Mouse (Mus musculus) cerebellum, adult 2 months (tissue): ENCODE results near the gene Hif3a.
"Not testable (repeated sequence)": the region's sequence is repeated elsewhere in the genome, so short reads cannot be mapped to it uniquely, and the experiment has no call there.

Experiments used
- CTCF ChIP-seq: fragments of 200-500 bp; IDR thresholded peaks from 2 replicates; pipeline ENCODE4 v1.5.1; 2011; ENCODE audit warnings: low read depth, mild to moderate bottlenecking, control low read depth, low read length, moderate library complexity, borderline replicate concordance; ENCODE audit not compliant: insufficient read depth
- POLR2A ChIP-seq: fragments of 200-500 bp; IDR thresholded peaks from 2 replicates; pipeline ENCODE4 v1.6.1; 2011; ENCODE audit warnings: low read length, control low read depth, borderline replicate concordance; ENCODE audit not compliant: insufficient read depth

DNA sequence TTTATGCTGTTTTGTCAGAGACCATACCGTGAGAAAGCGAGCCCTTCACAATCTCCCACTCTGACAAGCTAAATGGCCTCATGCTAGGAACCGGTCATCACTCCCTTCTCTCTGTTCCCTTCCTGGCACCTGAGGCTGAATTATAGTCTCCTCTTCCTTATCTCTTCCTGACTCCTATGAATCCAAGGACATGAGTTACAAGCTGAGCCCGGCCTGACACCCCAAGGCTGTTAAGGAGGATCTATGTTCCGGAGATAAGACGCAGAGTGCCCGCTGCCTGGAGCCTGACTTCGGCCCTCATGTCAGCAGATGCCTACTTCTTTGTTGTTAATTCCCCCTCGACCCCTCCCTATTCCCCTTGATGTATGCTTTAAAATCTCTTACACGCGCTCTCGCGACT, 39.4 kb upstream of the Hif3a start:
- TF ChIP-seq POLR2A, CTCF: not testable (repeated sequence)
